Mouse (Mus musculus): ENCODE measurements around the gene Raver1.

The Raver1 gene

DNA sequence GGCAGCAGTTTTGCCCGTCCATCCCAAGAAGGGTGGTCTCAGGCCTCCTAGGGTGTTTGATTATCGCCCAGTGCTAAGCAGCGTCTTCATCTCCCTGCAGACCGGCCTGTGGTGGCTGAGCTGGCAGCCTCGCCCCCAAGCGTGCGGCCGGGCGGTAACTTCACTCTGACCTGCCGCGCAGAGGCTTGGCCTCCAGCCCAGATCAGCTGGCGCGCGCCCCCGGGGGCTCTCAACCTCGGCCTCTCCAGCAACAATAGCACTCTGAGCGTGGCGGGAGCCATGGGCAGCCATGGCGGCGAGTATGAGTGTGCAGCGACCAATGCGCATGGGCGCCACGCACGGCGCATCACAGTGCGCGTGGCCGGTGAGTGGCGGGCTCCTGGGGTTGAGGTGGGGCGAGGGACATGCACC, 54.3 kb downstream of the Raver1 start:
- no peak for DNase-seq (ENCODE audit: low read depth, low spot score)
- Histone ChIP-seq H3K36me3 (ENCODE audit: control insufficient read depth, insufficient read depth, low read length, poor library complexity, severe bottlenecking) (no peaks in the 10 kb centered on the region; the same call in 1 of the 2 replicates), H3K27me3 (ENCODE audit: control insufficient read depth, insufficient read depth, low read length, poor library complexity, severe bottlenecking) (no peaks in the 10 kb centered on the region; the same call in 1 of the 2 replicates)

DNA sequence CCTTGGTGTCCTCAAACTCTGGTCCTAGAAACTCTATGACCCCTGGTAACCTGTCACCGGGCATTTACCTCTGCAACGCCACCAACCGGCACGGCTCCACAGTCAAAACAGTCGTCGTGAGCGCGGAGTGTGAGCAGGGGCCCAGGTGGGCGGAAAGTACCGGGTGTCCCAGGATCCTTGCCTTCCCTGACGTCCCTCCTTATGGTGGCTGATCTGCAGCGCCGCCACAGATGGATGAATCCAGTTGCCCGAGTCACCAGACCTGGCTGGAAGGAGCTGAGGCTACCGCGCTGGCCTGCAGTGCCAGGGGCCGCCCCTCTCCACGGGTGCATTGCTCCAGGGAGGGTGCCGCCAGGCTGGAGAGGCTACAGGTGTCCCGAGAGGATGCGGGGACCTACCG, 55.1 kb downstream of the Raver1 start:
- Histone ChIP-seq H3K27me3 (ENCODE audit: control insufficient read depth, insufficient read depth, low read length, poor library complexity, severe bottlenecking) (no peaks in the 10 kb centered on the region; the same call in 1 of the 2 replicates), H3K36me3 (ENCODE audit: control insufficient read depth, insufficient read depth, low read length, poor library complexity, severe bottlenecking) (no peaks in the 10 kb centered on the region; the same call in 1 of the 2 replicates)
- no peak for DNase-seq (ENCODE audit: low read depth, low spot score)

DNA sequence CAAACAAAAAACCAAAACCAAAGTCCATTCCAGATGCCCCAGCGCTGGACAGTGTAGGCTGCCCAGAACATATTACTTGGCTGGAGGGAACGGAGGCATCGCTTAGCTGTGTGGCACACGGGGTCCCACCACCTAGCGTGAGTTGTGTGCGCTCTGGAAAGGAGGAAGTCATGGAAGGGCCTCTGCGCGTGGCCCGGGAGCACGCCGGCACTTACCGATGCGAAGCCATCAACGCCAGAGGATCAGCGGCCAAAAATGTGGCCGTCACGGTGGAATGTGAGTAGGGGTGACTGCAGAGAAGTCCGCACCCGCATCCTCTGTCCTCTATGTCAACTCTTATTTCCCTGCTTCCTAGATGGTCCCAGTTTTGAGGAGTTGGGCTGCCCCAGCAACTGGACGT, 55.6 kb downstream of the Raver1 start:
- Histone ChIP-seq H3K36me3 (ENCODE audit: control insufficient read depth, insufficient read depth, low read length, poor library complexity, severe bottlenecking) (no peaks in the 10 kb centered on the region; the same call in 1 of the 2 replicates), H3K27me3 (ENCODE audit: control insufficient read depth, insufficient read depth, low read length, poor library complexity, severe bottlenecking) (no peaks in the 10 kb centered on the region; the same call in 1 of the 2 replicates)
- DNase-seq (ENCODE audit: low read depth, low spot score): no peak

DNA sequence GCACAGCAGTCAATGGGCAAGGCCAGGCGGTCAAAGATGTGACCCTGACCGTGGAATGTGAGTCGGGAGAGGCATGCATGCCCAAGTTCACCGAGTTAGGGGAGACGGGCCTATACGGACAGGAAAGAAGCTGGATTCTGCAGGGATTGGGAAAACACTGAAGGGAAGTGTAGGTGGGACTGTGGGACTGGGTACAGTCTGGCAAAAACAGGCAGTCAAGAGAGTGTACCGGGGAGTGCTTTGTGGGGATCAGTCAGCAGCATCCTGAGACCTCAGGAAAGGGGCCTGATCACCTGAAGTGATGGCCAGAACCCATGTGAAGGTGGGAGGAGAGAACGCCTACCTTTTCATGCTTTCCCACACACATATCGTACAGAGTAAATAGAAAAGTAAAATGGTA, 56.2 kb downstream of the Raver1 start:
- H3K27me3 ChIP-seq (ENCODE audit: control insufficient read depth, insufficient read depth, low read length, poor library complexity, severe bottlenecking): no peaks in the 10 kb centered on the region; the same call in 1 of the 2 replicates

DNA sequence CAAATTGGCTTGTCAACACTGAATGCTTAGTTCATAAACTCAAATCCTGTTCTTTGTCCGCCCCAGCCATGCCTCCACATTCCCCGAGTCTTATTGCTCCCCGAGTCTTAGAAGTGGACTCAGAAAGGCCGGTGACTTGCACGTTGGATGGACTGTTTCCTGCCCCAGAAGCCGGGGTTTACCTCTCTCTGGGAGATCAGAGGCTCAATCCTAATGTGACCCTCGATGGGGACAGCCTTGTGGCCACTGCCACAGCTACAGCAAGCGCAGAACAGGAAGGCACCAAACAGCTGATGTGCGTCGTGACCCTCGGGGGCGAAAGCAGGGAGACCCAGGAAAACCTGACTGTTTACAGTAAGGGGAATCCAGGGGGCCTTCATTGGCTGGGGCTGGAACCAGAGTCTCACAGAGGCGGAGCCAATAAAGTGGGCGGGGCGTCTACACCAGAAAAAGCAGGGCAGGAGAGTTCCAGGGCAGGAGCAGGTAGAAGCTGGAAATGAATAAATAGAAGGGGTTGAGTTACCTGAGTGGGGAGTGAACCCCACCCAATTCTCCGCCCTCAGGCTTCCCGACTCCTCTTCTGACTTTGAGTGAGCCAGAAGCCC, 57.2 kb downstream of the Raver1 start:
- peak; percentile 33 for DNase-seq (ENCODE audit: low read depth, low spot score)

More for the DNA sequence above, 56.2 kb downstream of the Raver1 start:
- no peak for DNase-seq (ENCODE audit: low read depth, low spot score)
- H3K36me3 ChIP-seq (ENCODE audit: control insufficient read depth, insufficient read depth, low read length, poor library complexity, severe bottlenecking): no peaks in the 10 kb centered on the region; the same call in 1 of the 2 replicates

DNA sequence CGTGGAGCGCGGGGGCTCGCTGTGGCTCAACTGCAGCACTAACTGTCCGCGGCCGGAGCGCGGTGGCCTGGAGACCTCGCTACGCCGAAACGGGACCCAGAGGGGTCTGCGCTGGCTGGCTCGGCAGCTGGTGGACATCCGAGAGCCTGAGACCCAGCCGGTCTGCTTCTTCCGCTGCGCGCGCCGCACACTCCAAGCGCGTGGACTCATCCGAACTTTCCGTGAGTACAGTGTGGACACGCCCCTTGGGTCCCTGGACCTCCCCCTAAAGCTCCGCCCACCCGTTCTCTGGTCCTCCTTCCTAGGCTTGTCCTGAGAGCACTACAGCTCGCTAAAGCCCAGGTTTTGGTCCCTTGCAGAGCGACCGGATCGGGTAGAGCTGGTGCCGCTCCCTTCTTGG, 58.7 kb downstream of the Raver1 start:
- no peaks in the 10 kb centered on the region; the same call in 1 of the 2 replicates for H3K27me3 ChIP-seq (ENCODE audit: control insufficient read depth, insufficient read depth, low read length, poor library complexity, severe bottlenecking)
- no peaks in the 10 kb centered on the region; the same call in 1 of the 2 replicates for H3K36me3 ChIP-seq (ENCODE audit: control insufficient read depth, insufficient read depth, low read length, poor library complexity, severe bottlenecking)
- DNase-seq (ENCODE audit: low read depth, low spot score): peak; percentile 91

More for the DNA sequence above, 57.2 kb downstream of the Raver1 start:
- Histone ChIP-seq H3K36me3 (ENCODE audit: control insufficient read depth, insufficient read depth, low read length, poor library complexity, severe bottlenecking) (no peaks in the 10 kb centered on the region; the same call in 1 of the 2 replicates), H3K27me3 (ENCODE audit: control insufficient read depth, insufficient read depth, low read length, poor library complexity, severe bottlenecking) (no peaks in the 10 kb centered on the region; the same call in 1 of the 2 replicates)

DNA sequence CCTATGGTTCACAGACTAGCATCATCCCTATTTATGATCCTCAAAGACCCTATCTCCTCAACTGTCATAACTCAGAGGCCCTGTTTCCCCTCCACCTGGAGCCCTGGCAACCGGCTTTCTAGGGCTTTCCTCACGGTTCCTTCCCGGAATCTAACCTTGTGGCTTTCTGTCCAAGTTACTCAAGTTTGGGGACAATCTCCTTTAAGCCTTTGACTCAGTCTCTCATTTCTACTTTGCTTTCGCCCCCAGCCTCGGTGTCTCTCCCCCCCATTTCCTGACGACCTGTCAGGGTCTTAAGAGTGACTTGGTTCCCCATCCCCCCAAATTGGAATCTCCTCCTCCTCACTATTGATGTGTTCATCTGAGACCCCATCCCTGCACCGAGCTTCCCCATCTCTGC, 59.3 kb downstream of the Raver1 start:
- no peak for DNase-seq (ENCODE audit: low read depth, low spot score)
- Histone ChIP-seq H3K36me3 (ENCODE audit: control insufficient read depth, insufficient read depth, low read length, poor library complexity, severe bottlenecking) (peaks cover 3% of the 10 kb centered on the region), H3K27me3 (ENCODE audit: control insufficient read depth, insufficient read depth, low read length, poor library complexity, severe bottlenecking) (no peaks in the 10 kb centered on the region; the same call in 1 of the 2 replicates)

DNA sequence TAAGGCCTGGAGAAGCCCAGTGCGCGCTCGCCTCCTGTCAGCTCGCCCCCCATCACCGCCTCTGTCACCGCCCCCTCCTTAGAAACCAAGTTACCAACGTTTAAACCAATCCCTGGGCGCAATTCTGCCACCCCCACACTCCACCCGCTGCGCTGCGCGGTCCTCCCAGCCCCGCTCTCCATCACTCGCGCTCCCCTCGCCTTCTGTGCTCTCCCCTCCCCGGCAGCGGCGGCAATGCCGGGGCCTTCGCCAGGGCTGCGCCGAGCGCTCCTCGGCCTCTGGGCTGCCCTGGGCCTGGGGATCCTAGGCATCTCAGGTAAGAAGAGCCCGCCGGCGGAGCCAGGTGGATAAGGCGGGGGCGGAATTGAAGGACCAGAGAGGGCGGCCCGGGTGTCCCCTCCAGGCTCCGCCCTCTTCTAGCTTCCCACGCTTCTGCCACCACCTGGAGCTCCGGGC, 59.9 kb downstream of the Raver1 start, which contains the start of gene Icam5:
Gene Icam5 (plus strand): TSS at position 178 of the 456 bp plus-strand sequence.
- H3K36me3 ChIP-seq (ENCODE audit: control insufficient read depth, insufficient read depth, low read length, poor library complexity, severe bottlenecking): peaks cover 5% of the 10 kb centered on the region
- DNase-seq (ENCODE audit: low read depth, low spot score): peak; percentile 42
- H3K27me3 ChIP-seq (ENCODE audit: control insufficient read depth, insufficient read depth, low read length, poor library complexity, severe bottlenecking): no peaks in the 10 kb centered on the region; the same call in 1 of the 2 replicates

DNA sequence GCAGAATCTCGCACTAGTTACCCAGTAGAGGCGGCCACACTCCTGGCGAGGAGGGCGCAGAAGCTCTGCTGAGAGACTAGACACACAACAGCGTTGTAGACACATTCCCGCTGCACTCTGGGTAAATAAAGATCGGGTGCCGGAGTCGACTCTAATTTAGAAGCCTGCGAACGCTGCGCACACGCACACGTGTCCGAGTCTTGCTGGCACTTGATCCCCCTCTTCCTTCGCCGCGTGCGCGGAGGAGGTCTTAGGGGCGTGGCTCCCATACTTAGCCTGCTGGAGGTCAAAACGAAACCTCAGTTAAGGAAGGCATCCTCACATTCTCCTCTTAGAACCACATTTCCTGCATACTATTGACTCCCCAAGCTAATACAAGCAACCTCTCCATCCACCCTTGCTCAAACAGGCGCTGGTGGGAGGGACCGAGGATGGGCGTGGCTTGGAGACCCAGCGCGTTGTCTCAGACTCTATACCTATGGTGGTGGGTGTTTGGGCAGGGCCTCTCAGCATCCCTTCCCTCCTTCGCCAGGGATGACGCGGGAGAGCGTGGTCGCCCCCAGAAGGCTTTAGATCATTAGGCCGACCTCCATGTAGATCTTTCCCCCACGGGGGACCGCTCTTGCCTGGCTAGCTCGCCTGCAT, 60.4 kb downstream of the Raver1 start:
- H3K27me3 ChIP-seq (ENCODE audit: control insufficient read depth, insufficient read depth, low read length, poor library complexity, severe bottlenecking): no peaks in the 10 kb centered on the region; the same call in 1 of the 2 replicates
- DNase-seq (ENCODE audit: low read depth, low spot score): peak; percentile 74
- H3K36me3 ChIP-seq (ENCODE audit: control insufficient read depth, insufficient read depth, low read length, poor library complexity, severe bottlenecking): peaks cover 5% of the 10 kb centered on the region

DNA sequence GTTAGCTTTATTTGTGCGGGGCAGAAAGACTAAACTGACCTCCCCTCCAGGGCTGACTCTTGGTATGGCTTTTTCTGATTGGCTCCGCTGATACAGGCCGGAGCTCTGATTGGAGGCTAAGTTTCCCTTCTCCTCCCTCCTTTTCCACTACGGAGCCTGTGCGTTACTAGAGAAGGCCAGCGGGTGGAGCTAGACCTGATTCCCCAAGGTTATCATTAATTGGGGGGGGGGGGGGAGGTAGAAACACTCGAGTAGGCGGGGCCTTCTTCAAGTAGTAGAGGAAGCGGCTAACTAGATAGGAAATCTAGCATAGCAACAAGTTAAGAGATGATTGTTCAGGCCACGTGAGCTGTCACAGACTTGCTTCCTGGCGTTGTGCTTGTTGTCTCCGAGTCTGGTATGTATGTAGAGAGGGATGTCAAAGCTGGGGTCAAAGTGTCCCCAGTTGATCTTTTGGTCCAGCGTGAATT, 61.0 kb downstream of the Raver1 start:
- Histone ChIP-seq H3K36me3 (ENCODE audit: control insufficient read depth, insufficient read depth, low read length, poor library complexity, severe bottlenecking) (peaks cover 9% of the 10 kb centered on the region), H3K27me3 (ENCODE audit: control insufficient read depth, insufficient read depth, low read length, poor library complexity, severe bottlenecking) (no peaks in the 10 kb centered on the region; the same call in 1 of the 2 replicates)
- DNase-seq (ENCODE audit: low read depth, low spot score): peak; percentile 97

DNA sequence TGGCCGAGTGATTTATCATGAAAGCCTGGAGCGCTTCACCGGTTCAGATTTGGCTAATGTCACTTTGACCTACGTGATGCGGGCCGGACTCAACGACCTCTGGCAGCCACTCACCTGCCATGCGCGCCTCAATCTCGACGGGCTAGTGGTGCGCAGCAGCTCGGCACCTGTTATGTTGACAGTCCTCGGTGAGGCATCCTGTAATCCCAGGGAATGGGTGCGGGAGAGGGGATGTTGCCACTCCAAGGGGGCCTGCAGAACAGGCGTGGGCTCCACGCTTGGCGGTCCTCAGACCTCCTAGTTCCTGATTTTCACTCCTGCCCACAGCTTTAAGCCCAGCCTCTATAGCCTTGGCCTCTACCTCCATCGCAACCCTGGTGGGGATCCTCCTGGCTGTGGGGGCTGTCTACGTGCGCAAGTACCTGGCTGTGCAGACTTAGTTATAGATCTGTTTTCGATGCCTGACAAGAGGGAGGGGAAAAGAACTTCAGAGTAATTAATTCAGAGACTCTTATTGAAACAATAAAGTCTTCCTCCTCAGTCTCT, 61.7 kb downstream of the Raver1 start:
- peaks cover 11% of the 10 kb centered on the region for H3K36me3 ChIP-seq (ENCODE audit: control insufficient read depth, insufficient read depth, low read length, poor library complexity, severe bottlenecking)
- no peaks in the 10 kb centered on the region for H3K27me3 ChIP-seq (ENCODE audit: control insufficient read depth, insufficient read depth, low read length, poor library complexity, severe bottlenecking)
- DNase-seq (ENCODE audit: low read depth, low spot score): peak; percentile 39

DNA sequence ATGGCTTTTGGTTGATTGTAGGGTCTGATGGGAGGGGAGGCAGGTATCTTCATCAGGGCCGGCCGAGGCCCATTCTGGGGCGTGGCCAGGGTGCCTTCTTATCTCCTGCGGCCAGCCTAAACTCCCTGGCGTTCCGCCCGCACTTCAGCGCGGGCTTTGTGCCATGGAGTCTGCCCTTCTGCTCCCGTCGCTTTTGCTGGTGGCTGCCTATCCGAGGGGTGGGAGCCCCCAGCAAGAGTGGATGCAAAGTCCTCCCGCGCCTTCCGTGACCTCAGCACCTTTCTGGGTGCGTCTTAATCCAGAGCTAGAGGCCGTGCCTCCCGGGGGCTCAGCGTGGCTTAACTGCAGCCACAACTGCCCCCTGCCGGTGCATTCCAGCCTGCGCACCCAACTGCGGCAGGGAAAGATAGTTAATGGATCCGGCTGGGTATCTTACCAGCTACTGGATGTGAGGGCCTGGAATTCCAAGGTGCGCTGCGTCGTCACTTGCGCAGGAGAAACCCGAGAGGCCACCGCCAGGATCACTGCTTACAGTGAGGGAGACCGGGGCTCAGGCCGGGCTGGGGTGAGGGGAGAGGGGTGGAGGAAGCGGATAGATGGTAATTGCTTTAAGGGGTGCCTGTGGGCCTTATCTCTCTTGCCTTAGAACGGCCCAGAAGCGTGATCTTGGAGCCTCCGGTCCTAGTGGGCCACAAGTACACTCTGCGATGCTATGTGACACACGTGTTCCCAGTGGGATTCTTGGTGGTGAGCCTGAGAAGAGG, 62.3 kb downstream of the Raver1 start, which contains the start of gene Icam4:
Gene Icam4 (plus strand): TSS at position 83 of the 764 bp plus-strand sequence.
- Histone ChIP-seq H3K36me3 (ENCODE audit: control insufficient read depth, insufficient read depth, low read length, poor library complexity, severe bottlenecking) (peaks cover 12% of the 10 kb centered on the region), H3K27me3 (ENCODE audit: control insufficient read depth, insufficient read depth, low read length, poor library complexity, severe bottlenecking) (no peaks in the 10 kb centered on the region)
- peak; percentile 80 for DNase-seq (ENCODE audit: low read depth, low spot score)

DNA sequence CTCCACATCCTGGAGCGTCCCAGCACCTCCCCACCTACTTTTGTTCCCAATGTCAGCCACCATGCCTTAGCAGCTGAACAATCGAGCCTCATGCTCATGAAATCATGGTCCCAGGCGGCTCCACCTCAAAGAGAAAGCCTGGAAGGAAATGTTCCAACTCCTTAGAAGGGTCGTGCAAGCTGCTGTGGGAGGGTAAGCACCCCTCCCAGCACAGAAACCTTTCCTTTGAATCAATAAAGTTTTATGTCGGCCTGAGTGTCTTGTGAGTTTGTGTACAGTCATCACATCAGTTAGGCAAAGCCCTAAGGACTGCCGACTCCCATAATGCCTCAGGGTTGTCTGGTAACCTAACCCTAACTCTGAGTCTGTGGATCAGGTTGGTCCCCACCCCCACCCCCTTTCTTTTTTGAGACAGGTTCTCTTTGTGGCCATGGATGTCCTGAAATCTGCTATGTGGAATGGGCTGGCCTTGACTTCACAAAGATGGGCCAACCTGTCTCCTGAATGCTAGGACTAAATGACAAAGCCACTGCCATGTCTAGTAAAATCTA, 63.2 kb downstream of the Raver1 start:
- Histone ChIP-seq H3K27me3 (ENCODE audit: control insufficient read depth, insufficient read depth, low read length, poor library complexity, severe bottlenecking) (no peaks in the 10 kb centered on the region), H3K36me3 (ENCODE audit: control insufficient read depth, insufficient read depth, low read length, poor library complexity, severe bottlenecking) (peaks cover 12% of the 10 kb centered on the region)
- DNase-seq (ENCODE audit: low read depth, low spot score): no peak

DNA sequence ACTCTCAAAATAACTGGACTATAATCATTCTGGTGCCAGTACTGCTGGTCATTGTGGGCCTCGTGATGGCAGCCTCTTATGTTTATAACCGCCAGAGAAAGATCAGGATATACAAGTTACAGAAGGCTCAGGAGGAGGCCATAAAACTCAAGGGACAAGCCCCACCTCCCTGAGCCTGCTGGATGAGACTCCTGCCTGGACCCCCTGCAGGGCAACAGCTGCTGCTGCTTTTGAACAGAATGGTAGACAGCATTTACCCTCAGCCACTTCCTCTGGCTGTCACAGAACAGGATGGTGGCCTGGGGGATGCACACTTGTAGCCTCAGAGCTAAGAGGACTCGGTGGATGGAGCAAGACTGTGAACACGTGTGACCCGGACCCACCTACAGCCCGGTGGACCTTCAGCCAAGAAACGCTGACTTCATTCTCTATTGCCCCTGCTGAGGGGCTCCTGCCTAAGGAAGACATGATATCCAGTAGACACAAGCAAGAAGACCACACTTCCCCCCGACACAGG, 64.0 kb downstream of the Raver1 start:
- Histone ChIP-seq H3K36me3 (ENCODE audit: control insufficient read depth, insufficient read depth, low read length, poor library complexity, severe bottlenecking) (peaks cover 12% of the 10 kb centered on the region), H3K27me3 (ENCODE audit: control insufficient read depth, insufficient read depth, low read length, poor library complexity, severe bottlenecking) (no peaks in the 10 kb centered on the region)
- DNase-seq (ENCODE audit: low read depth, low spot score): no peak
